14 mouse cellular contexts compared by ENCODE assay signal in genomic region chr17:8369171-8369570, GRCm38 (mm10). TPM values are rescaled to one million over a fixed set of nuclear protein-coding genes. Genes with fewer than 3 reads are reported as not detected.
A peak's percentile ranks its signal among the peaks of the same experiment; 100 is the strongest.
DNase-seq lines count a peak whose midpoint lies in the region; ATAC-seq lines count a peak whose summit lies in the region.
"Had no signal": no experiment of that assay in that cellular context is flagged by ENCODE, and none has a peak within 500 bp of the region (broad histone marks: within the 10 kb centered on the region; RNA-seq: fewer than 3 reads in every experiment).

No protein-coding gene starts in this region.

- no peak overlapping the region for H3K9ac ChIP-seq in forebrain, embryonic 13.5 days
- H3K9ac ChIP-seq in hindbrain, embryonic 16.5 days (ENCODE audit: low read depth, low read length), result no peak overlapping the region
- peak overlapping the region; percentile 52 for H3K9ac ChIP-seq in neural tube, embryonic 14.5 days (replicated peaks; ENCODE audit: low read depth, low read length)
- H3K9ac ChIP-seq: embryonic facial prominence, embryonic 13.5 days had no signal

- peak overlapping the region; percentile 99 for H3K27ac ChIP-seq in forebrain, embryonic 13.5 days
- peak overlapping the region; percentile 95 for H3K27ac ChIP-seq in hindbrain, embryonic 16.5 days (ENCODE audit: low read depth, low read length)
- peak overlapping the region; percentile 99 for H3K27ac ChIP-seq in neural tube, embryonic 14.5 days (ENCODE audit: low read depth, low read length)
- H3K27ac ChIP-seq: embryonic facial prominence, embryonic 13.5 days had no signal

- no peaks in the 10 kb centered on the region for H3K27me3 ChIP-seq in forebrain, embryonic 13.5 days
- H3K27me3 ChIP-seq in hindbrain, embryonic 16.5 days (replicated peaks; ENCODE audit: control insufficient read depth, insufficient read depth, low read length), result no peaks in the 10 kb centered on the region
- no peaks in the 10 kb centered on the region for H3K27me3 ChIP-seq in neural tube, embryonic 14.5 days (ENCODE audit: control insufficient read depth, insufficient read depth, low read length)
- H3K27me3 ChIP-seq: embryonic facial prominence, embryonic 13.5 days had no signal

- H3K36me3 ChIP-seq in forebrain, embryonic 13.5 days (ENCODE audit: poor library complexity, severe bottlenecking), result no peaks in the 10 kb centered on the region
- H3K36me3 ChIP-seq in hindbrain, embryonic 16.5 days (ENCODE audit: control insufficient read depth, insufficient read depth, low read length), result no peaks in the 10 kb centered on the region
- H3K36me3 ChIP-seq in neural tube, embryonic 14.5 days (ENCODE audit: control insufficient read depth, insufficient read depth, low read length), result no peaks in the 10 kb centered on the region
- H3K36me3 ChIP-seq: embryonic facial prominence, embryonic 13.5 days had no signal

- H3K4me3 ChIP-seq in forebrain, embryonic 13.5 days, result no peak overlapping the region
- no peak overlapping the region for H3K4me3 ChIP-seq in hindbrain, embryonic 16.5 days (ENCODE audit: low read length)
- no peak overlapping the region for H3K4me3 ChIP-seq in neural tube, embryonic 14.5 days (ENCODE audit: low read depth, low read length)
- H3K4me3 ChIP-seq: embryonic facial prominence, embryonic 13.5 days had no signal

- WGBS in forebrain, embryonic 13.5 days, result 29% methylated on average over 2 of the region's 2 CpGs
- 35% methylated on average over 2 of the region's 2 CpGs for WGBS in hindbrain, embryonic 16.5 days
- WGBS in neural tube, embryonic 14.5 days, result 38% methylated on average over 2 of the region's 2 CpGs

- peak; percentile 23 for DNase-seq in embryo, embryonic 10 days (ENCODE audit: low spot score)
- DNase-seq in embryo, embryonic 11 days, result no peak
- no peak for DNase-seq in adrenal gland, adult (ENCODE audit: inconsistent age in 2 of 2, low spot score in 1 of 2)
- DNase-seq in urinary bladder, postnatal 25 days (ENCODE audit: low spot score), result no peak
- no peak for DNase-seq in urinary bladder, adult 2 months (ENCODE audit: low spot score)
- DNase-seq: kidney, adult 11 months; kidney, postnatal 4 days; lung, postnatal 14 days had no signal

- H3K4me2 ChIP-seq in forebrain, embryonic 13.5 days, result peak overlapping the region; percentile 54
- no peak overlapping the region for H3K4me2 ChIP-seq in hindbrain, embryonic 16.5 days (ENCODE audit: low read length)
- peak overlapping the region; percentile 39; the same call in 1 of the 2 replicates for H3K4me2 ChIP-seq in neural tube, embryonic 14.5 days (ENCODE audit: low read depth, low read length)
- H3K4me2 ChIP-seq: embryonic facial prominence, embryonic 13.5 days had no signal

- ATAC-seq in forebrain, embryonic 13.5 days, result no peak
- ATAC-seq in hindbrain, embryonic 16.5 days, result no peak
- ATAC-seq in neural tube, embryonic 14.5 days (ENCODE audit: low read depth), result no peak

- peaks cover 74% of the 10 kb centered on the region for H3K4me1 ChIP-seq in forebrain, embryonic 13.5 days
- peaks cover 52% of the 10 kb centered on the region for H3K4me1 ChIP-seq in hindbrain, embryonic 16.5 days (ENCODE audit: control insufficient read depth, insufficient read depth, low read depth, low read length)
- peaks cover 42% of the 10 kb centered on the region for H3K4me1 ChIP-seq in neural tube, embryonic 14.5 days (ENCODE audit: control insufficient read depth, insufficient read depth, low read length)

- no peaks in the 10 kb centered on the region for H3K9me3 ChIP-seq in forebrain, embryonic 13.5 days (replicated peaks)
- no peaks in the 10 kb centered on the region for H3K9me3 ChIP-seq in hindbrain, embryonic 16.5 days (ENCODE audit: control insufficient read depth, low read length)
- H3K9me3 ChIP-seq in neural tube, embryonic 14.5 days (ENCODE audit: control insufficient read depth, low read length), result no peaks in the 10 kb centered on the region
- H3K9me3 ChIP-seq: embryonic facial prominence, embryonic 13.5 days had no signal

RNA-seq across cellular contexts. Expression of gene T2, which starts 13.4 kb away (rescaled TPM):
- polyA plus RNA-seq in forebrain, embryonic 13.5 days (2015; fragmentation: Nextera tagmentation; extraction: Ambion mirVana), result 0.41 and 0.53 TPM in 2 replicates
- polyA plus RNA-seq in hindbrain, embryonic 16.5 days (2015; fragmentation: Nextera tagmentation; extraction: Ambion mirVana), result 0.72 and 0.99 TPM in 2 replicates
- polyA plus RNA-seq in neural tube, embryonic 14.5 days (2014; fragmentation: Nextera tagmentation; extraction: Ambion mirVana), result 0.81 and 0.96 TPM in 2 replicates
- polyA plus RNA-seq in urinary bladder, adult 2 months (2012; rRNA removed), result 0.14 and 0.25 TPM in 2 replicates
- polyA plus RNA-seq: liver, adult 2 months had no signal

RNA-seq across cellular contexts. Expression of gene Prr18, which starts 31.9 kb away (rescaled TPM):
- 5.1 TPM in 2 replicates for polyA plus RNA-seq in forebrain, embryonic 13.5 days (2015; fragmentation: Nextera tagmentation; extraction: Ambion mirVana)
- polyA plus RNA-seq in hindbrain, embryonic 16.5 days (2015; fragmentation: Nextera tagmentation; extraction: Ambion mirVana), result 16.4 and 16.9 TPM in 2 replicates
- polyA plus RNA-seq in neural tube, embryonic 14.5 days (2014; fragmentation: Nextera tagmentation; extraction: Ambion mirVana), result 17.0 and 20.6 TPM in 2 replicates
- polyA plus RNA-seq in urinary bladder, adult 2 months (2012; rRNA removed), result 0.12 and 0.18 TPM in 2 replicates
- polyA plus RNA-seq: heart, postnatal 0 days had no signal

RNA-seq across cellular contexts. Expression of gene Sft2d1, which starts 58.3 kb away (rescaled TPM):
- 113 and 114 TPM in 2 replicates for polyA plus RNA-seq in forebrain, embryonic 13.5 days (2015; fragmentation: Nextera tagmentation; extraction: Ambion mirVana)
- 172 and 184 TPM in 2 replicates for polyA plus RNA-seq in hindbrain, embryonic 16.5 days (2015; fragmentation: Nextera tagmentation; extraction: Ambion mirVana)
- 149 and 195 TPM in 2 replicates for polyA plus RNA-seq in neural tube, embryonic 14.5 days (2014; fragmentation: Nextera tagmentation; extraction: Ambion mirVana)
- 88.8 and 142 TPM in 2 replicates for polyA plus RNA-seq in urinary bladder, adult 2 months (2012; rRNA removed)
